Mouse (Mus musculus) myocyte (in vitro differentiated cells): Measurements from ENCODE around the gene Fam71a. TPM values are rescaled to one million over a fixed set of nuclear protein-coding genes. Genes with fewer than 3 reads are reported as not detected.
A peak's percentile ranks its signal among the peaks of the same experiment; 100 is the strongest.

Experiments used
- H3K27me3 ChIP-seq: one replicate; pipeline ENCODE4 v1.6.1; 2011; ENCODE audit not compliant: control insufficient read depth, insufficient read depth, insufficient read length
- H3K36me3 ChIP-seq: one replicate; pipeline ENCODE4 v1.6.1; 2011; ENCODE audit not compliant: control insufficient read depth, insufficient read depth
- H3K4me2 ChIP-seq: one replicate; pipeline ENCODE4 v1.6.1; 2011; ENCODE audit warnings: low read depth, control low read depth
- H3K4me3 ChIP-seq: one replicate; pipeline ENCODE4 v1.5.1; 2011; ENCODE audit warnings: mild to moderate bottlenecking, control low read depth, moderate library complexity
- H3K79me2 ChIP-seq: one replicate; pipeline ENCODE4 v1.6.1; 2011; ENCODE audit not compliant: control insufficient read depth, insufficient read depth
- H3ac ChIP-seq: one replicate; pipeline ENCODE4 v1.6.1; 2011; ENCODE audit not compliant: control insufficient read depth, insufficient read length
- CEBPB ChIP-seq: IDR thresholded peaks from 2 replicates; pipeline ENCODE4 v1.6.1; 2011; ENCODE audit warnings: mild to moderate bottlenecking, moderate library complexity; ENCODE audit not compliant: poor library complexity, insufficient read depth, severe bottlenecking
- E2F4 ChIP-seq: IDR thresholded peaks from one replicate; pipeline ENCODE4 v1.6.1; 2011; ENCODE audit warnings: mild to moderate bottlenecking, control low read depth, moderate library complexity; ENCODE audit not compliant: insufficient read depth
- MAX ChIP-seq: IDR thresholded peaks from one replicate; pipeline ENCODE4 v1.6.1; 2011; ENCODE audit warnings: low read depth, mild to moderate bottlenecking, control low read depth
- MYOD1 ChIP-seq, 3 experiments: IDR thresholded peaks; one replicate each; pipeline ENCODE4 v1.6.1; 2011; ENCODE audit warnings: control low read depth in 2 of 3, low read depth in 2 of 3, mild to moderate bottlenecking in 2 of 3, moderate library complexity in 1 of 3; ENCODE audit not compliant: insufficient read length in 2 of 3, control insufficient read depth in 1 of 3
- MYOG ChIP-seq, 3 experiments: IDR thresholded peaks; one replicate each; pipeline ENCODE4 v1.6.1; 2011; ENCODE audit warnings: control low read depth in 2 of 3, low read depth in 2 of 3, mild to moderate bottlenecking in 2 of 3; ENCODE audit not compliant: insufficient read length in 2 of 3, control insufficient read depth in 1 of 3, insufficient read depth in 1 of 3
- POLR2A ChIP-seq: IDR thresholded peaks from one replicate; pipeline ENCODE4 v1.6.1; 2011; ENCODE audit warnings: low read depth, mild to moderate bottlenecking, control low read depth, moderate library complexity; ENCODE audit not compliant: insufficient read length
- POLR2AphosphoS2 ChIP-seq: IDR thresholded peaks from one replicate; pipeline ENCODE4 v1.6.1; 2011; ENCODE audit warnings: low read depth, control low read depth; ENCODE audit not compliant: insufficient read length
- REST ChIP-seq: IDR thresholded peaks from one replicate; pipeline ENCODE4 v1.6.1; 2011; ENCODE audit warnings: mild to moderate bottlenecking, control low read depth, moderate library complexity; ENCODE audit not compliant: insufficient read depth, insufficient read length
- SRF ChIP-seq: IDR thresholded peaks from one replicate; pipeline ENCODE4 v1.6.1; 2011; ENCODE audit warnings: low read depth; ENCODE audit not compliant: control insufficient read depth, insufficient read length
- TCF12 ChIP-seq: IDR thresholded peaks from one replicate; pipeline ENCODE4 v1.6.1; 2011; ENCODE audit warnings: mild to moderate bottlenecking, control low read depth; ENCODE audit not compliant: poor library complexity, insufficient read depth, severe bottlenecking
- TCF3 ChIP-seq: IDR thresholded peaks from one replicate; pipeline ENCODE4 v1.6.1; 2011; ENCODE audit warnings: low read depth, control low read depth; ENCODE audit not compliant: insufficient read length
- USF1 ChIP-seq: IDR thresholded peaks from one replicate; pipeline ENCODE4 v1.6.1; 2011; ENCODE audit warnings: low read depth, mild to moderate bottlenecking, control low read depth, moderate library complexity
- polyA plus RNA-seq: library from polyadenylated mRNA; unstranded; fragments of >200 nt; fragmentation: generic; extraction: Trizol; gene quantifications from one replicate; pipeline ENCODE4 v1.2.1, GENCODE M21; 2012; ENCODE audit warnings: missing spikeins

The Fam71a gene
- polyA plus RNA-seq, 1 experiment = not detected

DNA sequence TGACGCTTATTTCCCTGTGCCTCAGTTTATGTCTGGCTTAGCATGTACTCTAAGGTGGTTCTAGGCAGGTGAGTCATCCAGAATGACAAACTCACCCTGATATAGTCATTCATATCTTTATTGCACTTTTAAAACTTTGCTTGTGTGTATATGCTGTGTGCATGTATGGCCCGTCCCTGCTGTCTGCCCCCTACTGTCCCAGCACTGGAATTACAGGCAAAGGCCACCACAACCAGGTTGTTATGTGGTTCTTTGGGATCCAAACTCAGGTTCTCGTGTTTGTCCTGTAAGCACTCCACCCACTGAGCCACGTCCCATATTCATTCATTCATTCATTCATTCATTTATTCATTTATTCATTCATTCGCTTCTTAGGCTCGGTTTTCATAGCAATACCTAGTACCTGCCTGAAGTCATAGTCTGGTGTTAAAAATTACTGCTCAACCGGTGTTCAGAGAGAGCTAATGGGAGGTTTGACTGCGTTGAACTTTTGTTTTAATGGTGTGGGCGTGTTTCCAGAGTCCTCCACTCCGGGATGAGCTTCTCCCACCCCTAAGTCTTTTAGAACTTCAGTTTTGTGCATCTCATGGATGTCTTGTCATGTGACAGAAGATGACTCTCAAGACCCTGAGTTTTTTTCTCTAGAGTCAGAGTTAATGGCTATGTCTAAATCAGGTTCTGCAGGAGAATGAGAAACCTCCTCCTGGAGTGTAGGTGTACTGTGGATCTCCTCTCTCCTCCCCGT lies 37.8 kb upstream of the Fam71a start:
- no peaks in the 10 kb centered on the region for H3K79me2 ChIP-seq
- no peak for TF ChIP-seq POLR2A
- no peak for TF ChIP-seq POLR2AphosphoS2
- no peak for TF ChIP-seq USF1
- no peak for TF ChIP-seq MYOG (IDR thresholded peaks at IDR 0.05; ENCODE audit: control insufficient read depth in 1 of 3, insufficient read depth in 1 of 3, insufficient read length in 2 of 3, low read depth in 2 of 3)
- TF ChIP-seq TCF12 = no peak
- no peak for TF ChIP-seq SRF
- TF ChIP-seq MYOD1 (IDR thresholded peaks at IDR 0.05; ENCODE audit: control insufficient read depth in 1 of 3, insufficient read length in 2 of 3, low read depth in 2 of 3) = no peak
- TF ChIP-seq REST = no peak
- TF ChIP-seq MAX = no peak
- no peak for TF ChIP-seq CEBPB
- no peak for TF ChIP-seq TCF3
- TF ChIP-seq E2F4 = no peak
- no peak overlapping the region for H3K4me2 ChIP-seq
- no peak overlapping the region for H3K4me3 ChIP-seq
- no peaks in the 10 kb centered on the region for H3K36me3 ChIP-seq
- peaks cover 33% of the 10 kb centered on the region for H3K27me3 ChIP-seq
- H3ac ChIP-seq = no peak overlapping the region

DNA sequence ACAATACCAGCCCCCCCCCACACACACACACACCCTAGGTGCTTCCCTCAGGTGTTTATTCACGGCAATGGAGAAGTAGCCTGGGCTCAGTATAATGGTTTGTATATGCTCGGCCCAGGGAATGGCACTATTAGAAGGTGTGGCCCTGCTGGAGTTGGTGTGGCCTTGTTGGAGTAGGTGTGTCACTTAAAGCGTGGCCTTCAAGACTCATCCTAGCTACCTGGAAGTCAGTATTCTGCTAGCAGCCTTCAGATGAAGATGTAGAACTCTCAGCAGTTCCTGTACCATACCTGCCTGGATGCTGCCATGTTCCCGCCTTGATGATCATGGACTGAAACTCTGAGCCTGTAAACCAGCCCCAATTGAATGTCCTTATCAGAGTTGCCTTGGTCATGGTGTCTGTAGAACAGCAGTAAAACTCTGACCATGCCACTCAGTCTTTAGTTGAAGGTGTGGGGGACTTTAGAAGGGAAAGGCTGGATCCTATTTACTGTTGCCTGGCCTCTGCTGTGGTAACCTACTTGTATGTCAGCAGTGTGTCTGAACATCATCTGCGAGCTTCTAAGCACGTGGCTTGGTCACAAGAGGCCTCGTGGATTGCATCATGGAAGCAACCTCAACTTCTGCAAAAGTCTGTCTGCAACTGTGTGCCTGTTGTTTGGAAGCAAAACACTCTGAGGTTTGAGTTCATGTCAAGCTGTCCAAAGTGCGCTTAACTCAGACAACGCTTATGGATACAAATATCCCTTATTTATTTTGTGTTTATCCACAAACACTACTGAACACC lies 36.4 kb upstream of the Fam71a start:
- Histone ChIP-seq H3K36me3 (no peaks in the 10 kb centered on the region), H3K27me3 (peaks cover 33% of the 10 kb centered on the region), H3K79me2 (no peaks in the 10 kb centered on the region), H3K4me2 (no peak overlapping the region), H3K4me3 (no peak overlapping the region), H3ac (no peak overlapping the region)
- no peak for TF ChIP-seq MYOD1 (IDR thresholded peaks at IDR 0.05; ENCODE audit: control insufficient read depth in 1 of 3, insufficient read length in 2 of 3, low read depth in 2 of 3)
- 0 out of 2 replicates have a peak, but pooled peaks have one; percentile 27 for TF ChIP-seq CEBPB
- TF ChIP-seq E2F4 = no peak

GRCm38 (mm10) chr1:191197916-191198315 lies 33.3 kb upstream of the Fam71a start:
- Histone ChIP-seq H3ac (no peak overlapping the region), H3K4me3 (no peak overlapping the region), H3K27me3 (peaks cover 15% of the 10 kb centered on the region), H3K36me3 (no peaks in the 10 kb centered on the region), H3K79me2 (no peaks in the 10 kb centered on the region), H3K4me2 (peak overlapping the region; percentile 4)
- no peak for TF ChIP-seq MYOD1 (IDR thresholded peaks at IDR 0.05; ENCODE audit: control insufficient read depth in 1 of 3, insufficient read length in 2 of 3, low read depth in 2 of 3)
- no peak for TF ChIP-seq MYOG (IDR thresholded peaks at IDR 0.05; ENCODE audit: control insufficient read depth in 1 of 3, insufficient read depth in 1 of 3, insufficient read length in 2 of 3, low read depth in 2 of 3)
- TF ChIP-seq USF1 = no peak
- TF ChIP-seq TCF3 = no peak

DNA sequence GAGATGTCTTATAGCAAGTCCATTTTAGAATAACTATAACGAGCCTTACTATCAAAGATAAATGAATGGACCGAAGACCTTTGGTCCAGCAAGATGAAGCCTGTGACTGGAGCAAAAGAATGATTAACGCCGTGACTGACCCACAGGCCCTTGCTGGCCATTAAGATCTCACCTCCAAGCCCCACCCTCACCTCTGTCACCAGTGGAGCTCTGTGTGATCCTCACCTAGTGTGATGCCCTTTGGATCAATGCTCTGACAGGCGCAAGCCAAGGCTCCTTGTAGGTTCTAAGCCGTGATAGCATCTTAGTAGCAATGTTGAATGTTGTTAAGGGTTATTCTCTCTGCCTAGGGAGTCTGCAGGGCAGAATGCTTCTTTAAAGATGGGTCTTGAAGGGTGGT lies 31.4 kb upstream of the Fam71a start:
- Histone ChIP-seq H3K36me3 (no peaks in the 10 kb centered on the region), H3K4me2 (no peak overlapping the region), H3K4me3 (no peak overlapping the region), H3K79me2 (no peaks in the 10 kb centered on the region), H3ac (no peak overlapping the region), H3K27me3 (peaks cover 23% of the 10 kb centered on the region)
- no peak for TF ChIP-seq SRF

DNA sequence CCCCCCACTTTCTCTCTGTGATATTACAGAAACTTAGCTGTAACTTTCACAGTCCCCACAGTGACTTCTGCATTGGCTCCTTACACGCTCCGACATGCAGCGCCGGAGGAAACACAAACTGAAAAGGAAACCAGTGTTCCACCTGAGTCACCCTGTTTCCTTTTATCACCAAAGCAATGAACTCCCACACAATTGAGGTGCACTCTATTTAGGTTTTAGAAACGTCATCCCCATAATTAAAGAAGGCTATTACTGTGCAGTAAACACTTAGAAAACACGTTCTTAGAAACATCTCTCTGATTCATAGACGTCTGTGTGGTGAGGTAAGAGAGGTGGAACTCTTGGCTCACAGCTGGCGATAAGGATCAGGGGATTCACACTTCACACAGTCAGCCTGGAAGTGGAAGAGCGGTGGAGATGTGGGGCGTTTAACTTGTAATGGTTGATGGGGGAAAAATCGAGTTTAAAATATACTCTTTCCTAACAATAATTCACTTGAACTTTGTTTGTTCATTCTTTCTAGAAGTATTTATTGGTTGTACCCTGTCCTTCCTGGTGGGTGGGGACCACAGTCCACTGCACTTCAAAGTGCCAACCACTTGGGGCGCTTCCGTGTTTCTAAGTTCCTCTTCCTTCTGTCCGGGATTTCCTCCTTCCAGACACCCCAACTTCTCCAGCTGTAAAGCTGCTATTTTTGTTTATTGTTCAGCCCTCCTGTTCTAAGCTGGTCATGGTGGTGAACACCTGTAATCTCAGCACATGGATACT lies 29.2 kb upstream of the Fam71a start:
- no peak overlapping the region for H3K4me3 ChIP-seq
- no peaks in the 10 kb centered on the region for H3K79me2 ChIP-seq
- H3ac ChIP-seq = no peak overlapping the region
- peaks cover 16% of the 10 kb centered on the region for H3K27me3 ChIP-seq
- H3K36me3 ChIP-seq = no peaks in the 10 kb centered on the region
- TF ChIP-seq TCF12 (no peak), MAX (no peak), TCF3 (no peak), MYOD1 (IDR thresholded peaks at IDR 0.05; ENCODE audit: control insufficient read depth in 1 of 3, insufficient read length in 2 of 3, low read depth in 2 of 3) (no peak), CEBPB (no peak), REST (no peak), USF1 (no peak), POLR2AphosphoS2 (no peak), SRF (no peak), POLR2A (no peak), MYOG (IDR thresholded peaks at IDR 0.05; ENCODE audit: control insufficient read depth in 1 of 3, insufficient read depth in 1 of 3, insufficient read length in 2 of 3, low read depth in 2 of 3) (no peak), E2F4 (no peak)
- H3K4me2 ChIP-seq = peak overlapping the region; percentile 3
